Mouse (Mus musculus) brain, embryonic 14.5 days (tissue): ENCODE data around the gene Nemp2.

Experiments
- CTCF ChIP-seq: fragments of 200-500 bp; IDR thresholded peaks from 2 replicates; pipeline ENCODE4 v1.5.1; 2012; ENCODE audit warnings: inconsistent platforms, mild to moderate bottlenecking, moderate library complexity, borderline replicate concordance; ENCODE audit not compliant: insufficient read depth, insufficient read length; ENCODE audit errors: extremely low read depth
- POLR2A ChIP-seq: fragments of 200-500 bp; IDR thresholded peaks from 2 replicates; pipeline ENCODE4 v1.6.1; 2012; ENCODE audit warnings: mild to moderate bottlenecking, inconsistent platforms, borderline replicate concordance; ENCODE audit not compliant: poor library complexity, insufficient read depth, insufficient read length, severe bottlenecking; ENCODE audit errors: extremely low read depth

GRCm38 (mm10) chr1:52630248-52630936, at the start of gene Nemp2:
- TF ChIP-seq CTCF = peak; percentile 92
- 0 out of 2 replicates have a peak, but pooled peaks have one; percentile 34 for TF ChIP-seq POLR2A
